Mouse (Mus musculus): Measurements from ENCODE around the gene Tmem138.

Tmem138 gene

GRCm38 (mm10) chr19:10576690-10577561 is at the start of gene Tmem138, which contains the start of gene Cyb561a3:
TSS of gene Tmem138 (minus strand) at chr19:10577362.
TSS of gene Cyb561a3 (plus strand) at chr19:10577172.
- DNase-seq, result peak; percentile 95

- DNase-seq, result no peak
These were observed 31.5 kb upstream of the Tmem138 start for GRCm38 (mm10) chr19:10608573-10609240.

- DNase-seq, result peak; percentile 7
These were observed 28.9 kb upstream of the Tmem138 start for GRCm38 (mm10) chr19:10605901-10606622.

DNA sequence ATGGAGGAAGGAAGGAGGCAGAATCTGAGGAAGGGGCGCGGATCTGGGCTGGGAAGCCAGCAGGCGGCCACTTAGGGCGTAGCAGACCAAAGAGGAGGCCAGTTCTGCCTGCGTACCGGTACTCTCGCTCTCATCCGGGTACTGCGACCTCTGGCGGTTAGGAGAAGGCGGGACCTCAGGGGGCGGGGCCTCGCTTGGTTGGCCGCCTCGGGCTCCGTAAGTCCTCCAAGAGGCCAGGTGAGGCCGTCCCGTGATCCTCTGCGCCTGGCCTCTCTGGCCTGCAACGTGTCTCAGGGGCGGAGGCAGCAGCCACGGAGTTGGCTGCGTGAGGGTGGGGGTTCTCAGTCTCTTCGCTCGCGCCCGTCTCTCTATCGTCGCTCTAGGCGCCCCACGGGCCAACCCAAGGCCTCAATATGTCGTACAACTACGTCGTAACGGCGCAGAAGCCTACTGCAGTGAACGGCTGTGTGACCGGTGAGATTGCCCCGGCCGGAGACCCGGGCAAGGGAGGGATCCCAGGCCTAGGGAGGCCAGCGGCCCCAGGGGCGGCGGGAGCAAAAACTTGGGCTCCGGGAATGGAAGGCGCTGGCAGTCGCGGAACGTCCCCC is 28.2 kb upstream of the Tmem138 start, which contains the start of the genes Ddb1 and Tkfc:
Ddb1 (plus strand) TSS at position 35 of the 608 bp plus-strand sequence.
Tkfc (minus strand) TSS at position 362 of the 608 bp plus-strand sequence.
- DNase-seq, result peak; percentile 99

GRCm38 (mm10) chr19:10604534-10604933 is 27.4 kb upstream of the Tmem138 start:
- DNase-seq, result no peak

DNA sequence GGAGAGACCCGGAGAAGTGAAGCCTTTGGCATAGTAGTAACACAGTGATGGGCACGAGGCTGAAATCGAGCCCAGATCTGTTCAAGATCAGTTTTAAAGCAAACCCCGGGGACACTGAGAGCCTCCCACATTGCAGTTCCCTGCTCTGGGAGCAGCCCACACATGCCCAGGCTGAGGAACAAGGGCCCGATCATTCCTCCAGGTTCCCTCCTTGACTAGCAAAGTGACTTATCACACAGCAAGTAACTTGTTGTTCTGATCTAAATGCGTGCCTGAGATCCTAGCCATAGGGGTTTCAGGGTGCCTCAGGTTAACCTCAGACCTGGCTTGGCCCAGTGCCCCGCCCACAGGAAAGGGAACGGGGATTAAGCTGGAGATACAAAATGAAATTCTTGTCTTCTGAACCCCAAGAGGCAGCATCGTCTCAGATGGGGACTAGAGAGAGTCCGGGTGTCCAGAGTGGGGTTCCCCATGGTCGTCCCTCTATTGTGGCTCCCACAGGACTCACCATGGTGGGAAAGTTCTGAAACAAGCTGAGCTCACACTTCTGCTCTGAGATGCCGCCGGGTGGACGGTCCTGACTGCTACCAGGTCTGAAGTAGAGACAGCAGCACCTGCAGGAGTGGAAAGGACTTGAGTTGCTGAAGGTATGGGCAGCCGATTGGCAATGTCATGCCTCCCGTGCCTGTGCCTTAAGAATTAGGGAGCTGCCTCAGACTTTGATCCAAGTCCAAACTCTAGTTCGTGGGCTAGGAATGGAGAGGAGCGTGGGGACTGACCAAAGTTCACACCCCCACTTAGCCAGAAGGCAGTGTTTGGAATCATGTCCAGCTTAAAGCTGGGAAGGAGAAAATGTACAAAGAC is 26.7 kb upstream of the Tmem138 start:
- DNase-seq, result peak; percentile 6

- DNase-seq, result peak; percentile 92
These were observed 25.6 kb upstream of the Tmem138 start for GRCm38 (mm10) chr19:10602787-10603186.

DNA sequence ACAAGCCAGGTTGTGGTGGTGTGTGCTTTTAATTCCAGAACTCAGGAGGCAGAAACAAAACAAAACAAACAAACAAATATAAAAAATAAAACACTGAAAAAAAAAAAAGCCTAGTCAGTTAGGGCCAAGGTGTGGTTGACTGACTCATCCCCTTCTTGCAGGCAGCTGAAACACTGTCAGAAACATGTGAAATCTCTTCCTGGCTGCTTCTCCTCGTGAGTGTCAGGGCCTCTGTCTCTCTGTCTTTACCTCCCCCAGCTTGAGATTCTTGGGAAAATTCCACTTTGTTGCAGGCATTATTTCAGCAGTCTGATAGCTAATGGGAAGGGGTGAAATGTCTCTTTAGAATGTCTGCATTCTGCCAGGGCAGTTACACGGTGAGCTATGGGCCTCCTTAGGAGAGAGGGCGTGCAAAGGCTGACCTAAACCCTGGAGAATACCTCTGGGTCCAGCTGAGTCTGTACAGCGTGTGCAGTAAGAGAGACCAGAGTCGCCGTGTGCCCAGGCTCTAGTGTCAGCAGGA is 25.1 kb upstream of the Tmem138 start:
- peak; percentile 20 for DNase-seq

DNA sequence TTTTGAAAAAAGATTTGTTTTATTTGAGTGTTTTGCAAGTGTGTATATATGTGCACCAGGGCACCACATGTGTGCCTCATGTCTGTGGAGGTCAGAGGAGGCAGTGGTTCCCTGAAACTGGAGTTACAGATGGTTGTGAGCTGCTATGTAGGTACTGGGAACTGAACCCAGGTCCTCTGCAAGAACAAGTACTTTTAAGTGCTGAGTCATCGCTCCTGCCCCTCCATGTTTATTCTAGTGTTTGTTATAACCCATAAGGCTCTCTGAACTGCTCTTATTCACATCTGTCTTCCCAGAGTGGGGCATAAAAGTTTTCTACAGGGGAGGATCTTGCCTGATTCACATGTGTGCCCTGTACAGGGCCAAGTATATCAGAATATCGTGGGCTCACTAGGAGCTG is 22.5 kb upstream of the Tmem138 start:
- no peak for DNase-seq

DNA sequence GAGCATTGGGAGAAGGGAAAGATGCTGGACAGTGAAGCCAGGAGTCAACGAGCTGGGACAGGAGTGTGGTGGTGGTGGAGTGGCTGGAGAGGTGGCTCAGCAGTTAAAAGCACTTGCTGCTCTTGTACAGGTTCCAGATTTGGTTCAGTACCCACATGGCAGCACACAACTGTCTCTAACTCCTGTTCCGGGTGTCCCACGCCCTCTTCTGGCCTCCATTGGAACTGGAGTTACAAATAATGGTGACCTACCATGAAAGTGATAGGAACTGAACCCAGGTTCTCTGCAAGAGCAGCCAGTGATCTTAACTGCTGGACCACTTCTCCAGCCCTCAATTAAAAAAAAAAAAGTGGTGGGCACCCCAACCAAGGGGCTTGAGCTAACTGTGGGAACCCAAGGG is 21.0 kb upstream of the Tmem138 start:
- DNase-seq, result peak; percentile 33

DNA sequence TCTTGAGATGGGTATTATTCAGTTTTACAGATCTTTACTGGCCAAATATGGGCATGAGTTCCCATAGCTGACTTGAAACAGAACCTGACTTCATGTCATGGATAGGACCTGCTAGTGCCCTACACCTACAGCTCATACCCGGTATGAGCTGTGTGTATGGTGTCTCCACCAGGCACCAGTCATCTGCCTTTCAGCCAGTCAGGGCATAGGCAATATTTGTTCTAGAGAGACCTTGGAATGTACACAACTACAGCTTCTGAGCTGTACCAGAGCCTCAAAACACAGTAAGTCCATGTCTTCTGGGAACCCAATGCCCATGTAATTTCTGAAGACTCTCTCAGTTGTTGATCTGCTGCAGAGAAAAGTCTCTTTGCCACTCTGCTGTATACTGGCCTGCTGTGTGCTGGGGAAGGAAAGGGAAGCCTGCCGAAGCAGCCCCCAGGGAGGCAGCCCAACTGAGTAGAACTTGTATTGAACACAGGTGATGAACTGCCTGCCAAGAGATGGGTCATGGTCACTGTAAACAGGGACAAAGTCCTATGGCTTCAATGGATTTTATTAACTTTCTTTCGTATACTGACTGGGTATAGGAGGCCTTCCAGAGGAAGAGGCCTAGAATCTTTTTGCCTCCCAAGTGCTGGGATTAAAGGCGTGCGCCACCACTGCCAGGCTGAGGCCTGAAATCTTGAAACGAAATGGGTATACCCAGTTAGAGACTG is 14.7 kb upstream of the Tmem138 start:
- DNase-seq, result no peak

DNA sequence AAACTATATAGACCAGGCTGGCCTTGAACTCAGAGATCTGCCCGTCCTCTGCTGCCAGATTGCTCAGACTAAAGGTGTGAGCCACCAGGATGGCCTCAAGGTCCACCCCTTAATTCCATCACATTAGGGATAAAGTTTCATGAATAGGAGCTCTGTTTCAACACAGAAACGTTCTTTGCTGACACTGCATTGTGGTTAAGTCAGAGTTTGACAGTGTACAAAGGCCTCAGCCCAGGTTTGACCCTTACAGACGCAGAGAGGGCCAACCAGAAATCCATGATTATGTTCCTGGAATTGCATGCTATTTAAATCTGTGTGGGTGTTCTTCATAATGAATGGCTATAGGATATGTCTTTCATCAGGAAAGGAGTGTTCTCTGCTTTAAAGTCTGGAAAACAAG is 13.1 kb upstream of the Tmem138 start:
- DNase-seq, result no peak

DNA sequence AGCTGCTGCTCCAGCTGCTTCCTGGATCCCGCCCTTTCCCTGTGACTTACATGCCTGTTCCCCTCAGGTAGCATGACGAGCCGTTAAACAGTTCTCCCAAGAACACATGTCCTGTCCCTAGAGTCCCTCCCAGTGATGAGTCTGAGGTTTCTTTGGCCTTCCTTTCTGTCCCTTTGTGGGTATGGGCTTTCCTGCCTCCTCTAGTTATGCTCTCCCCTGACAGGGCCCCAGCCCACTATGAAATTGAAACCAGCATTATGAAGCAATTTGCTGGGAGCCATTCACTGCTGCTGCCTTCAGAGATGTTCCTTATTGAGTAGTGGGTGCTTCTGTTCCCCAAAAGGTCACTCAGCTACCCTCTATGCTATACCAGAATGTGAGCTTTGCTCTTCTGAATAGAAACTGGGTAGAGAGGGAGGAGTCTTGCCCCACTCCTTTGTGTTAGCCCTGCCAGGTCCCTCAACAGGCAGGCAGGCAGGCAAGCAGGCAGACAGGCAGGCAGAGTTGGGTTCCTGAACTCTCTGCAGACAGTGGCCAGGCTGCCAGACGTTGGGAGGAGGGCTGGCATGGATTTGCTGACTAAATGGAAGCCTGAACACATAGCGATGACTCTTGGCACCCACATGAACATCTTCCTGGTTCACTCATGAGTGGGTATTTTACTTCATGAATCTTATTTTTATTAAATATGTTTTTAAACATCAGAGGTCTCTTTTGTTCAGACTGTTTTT is 12.1 kb upstream of the Tmem138 start:
- no peak for DNase-seq

- DNase-seq, result no peak
These were observed 10.1 kb upstream of the Tmem138 start for GRCm38 (mm10) chr19:10587231-10587630.

- peak; percentile 18 for DNase-seq
These were observed 8.0 kb upstream of the Tmem138 start for GRCm38 (mm10) chr19:10585112-10585511.

- DNase-seq, result no peak
These were observed 6.5 kb upstream of the Tmem138 start for GRCm38 (mm10) chr19:10583550-10584146.

- DNase-seq, result no peak
These were observed 4.8 kb upstream of the Tmem138 start for GRCm38 (mm10) chr19:10581984-10582383.

DNA sequence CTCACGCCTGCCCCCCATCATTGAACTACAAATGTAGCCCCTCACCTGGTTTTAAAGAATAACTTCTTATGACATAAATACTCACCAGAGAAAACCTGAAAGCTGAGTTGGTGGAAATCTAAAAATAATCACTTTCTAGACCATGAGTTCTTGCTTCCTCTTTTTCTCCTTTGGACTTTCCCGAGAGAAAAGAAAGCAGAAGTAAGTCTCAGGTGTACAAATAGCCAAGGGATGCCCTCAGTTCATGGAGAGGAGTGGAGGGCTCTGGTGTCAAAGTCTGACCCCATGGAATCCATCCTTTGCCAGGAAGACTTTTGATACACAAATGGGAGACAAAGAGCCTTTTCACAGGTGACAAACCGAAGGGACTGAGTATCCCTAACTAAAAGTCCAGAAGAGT is 3.6 kb upstream of the Tmem138 start:
- no peak for DNase-seq

GRCm38 (mm10) chr19:10580102-10580501 is 2.9 kb upstream of the Tmem138 start:
- DNase-seq, result no peak

- no peak for DNase-seq
These were observed 7.5 kb downstream of the Tmem138 start for GRCm38 (mm10) chr19:10569627-10570026.

Data from thymus, postnatal 25 days (tissue).